Mouse (Mus musculus) liver, postnatal 0 days (tissue): ENCODE measurements at regions not wholly inside any gene's neighbourhood (a gene's known extent, or its start where the extent isn't known, plus 50 kb on each side); places are given as distances from the start of the nearest gene placed in this dataset.

ENCODE experiments used
- ATAC-seq: fragments of 200-750 bp; cut with Nextera tagmentation; 2 replicates; pipeline ENCODE4 v1.8.0; 2017; ENCODE audit warnings: mild to moderate bottlenecking, moderate library complexity
- DNase-seq: peaks from one replicate; pipeline ENCODE4 v3.0.0-alpha.2; 2016
- H3K27ac ChIP-seq: fragments of 300-500 bp; sonication (generic); 2 replicates; pipeline ENCODE4 v1.5.1; 2014; ENCODE audit warnings: antibody characterized with exemption, moderate library complexity, mild to moderate bottlenecking, low read depth
- H3K27me3 ChIP-seq: fragments of 300-500 bp; sonication (generic); 2 replicates; pipeline ENCODE4 v1.6.1; 2014; ENCODE audit warnings: low read length, control low read depth, mixed read lengths; ENCODE audit not compliant: insufficient read depth
- H3K36me3 ChIP-seq: fragments of 300-500 bp; sonication (generic); replicated peaks from 2 replicates; pipeline ENCODE4 v1.6.1; 2014; ENCODE audit warnings: mild to moderate bottlenecking, control low read depth, low read length, moderate library complexity, mixed read lengths; ENCODE audit not compliant: insufficient read depth
- H3K4me1 ChIP-seq: fragments of 300-500 bp; sonication (generic); 2 replicates; pipeline ENCODE4 v1.6.1; 2014; ENCODE audit warnings: antibody characterized with exemption, mild to moderate bottlenecking, control low read depth; ENCODE audit not compliant: insufficient read depth
- H3K4me2 ChIP-seq: fragments of 300-500 bp; sonication (generic); 2 replicates; pipeline ENCODE4 v1.6.1; 2014; ENCODE audit warnings: low read depth, mild to moderate bottlenecking, low read length, moderate library complexity, mixed read lengths
- H3K4me3 ChIP-seq: fragments of 300-500 bp; sonication (generic); 2 replicates; pipeline ENCODE4 v1.5.1; 2014; ENCODE audit warnings: low read depth, low read length
- H3K9ac ChIP-seq: fragments of 300-500 bp; sonication (generic); replicated peaks from 2 replicates; pipeline ENCODE4 v1.6.1; 2014; ENCODE audit warnings: mild to moderate bottlenecking, moderate library complexity
- H3K9me3 ChIP-seq: fragments of 300-500 bp; sonication (generic); 2 replicates; pipeline ENCODE4 v1.6.1; 2016; ENCODE audit warnings: mild to moderate bottlenecking, control low read depth, low read length, mixed read lengths
- CTCF ChIP-seq: sonication (generic); IDR thresholded peaks from 2 replicates; pipeline ENCODE4 v1.5.1; 2016; ENCODE audit warnings: antibody characterized with exemption, low read depth
- EP300 ChIP-seq: IDR thresholded peaks from 2 replicates; pipeline ENCODE4 v1.6.1; 2016; ENCODE audit warnings: antibody characterized with exemption, low read depth, mild to moderate bottlenecking
- WGBS: fragments of 180-500 bp; shearing (Covaris S2); extraction: QIAGEN DNeasy Blood & Tissue Kit; methylation state at CpG from one replicate; pipeline ENCODE4 v1.1.7; 2014; ENCODE audit not compliant: insufficient replicate concordance; 5-methylcytosine and 5-hydroxymethylcytosine counted together

DNA sequence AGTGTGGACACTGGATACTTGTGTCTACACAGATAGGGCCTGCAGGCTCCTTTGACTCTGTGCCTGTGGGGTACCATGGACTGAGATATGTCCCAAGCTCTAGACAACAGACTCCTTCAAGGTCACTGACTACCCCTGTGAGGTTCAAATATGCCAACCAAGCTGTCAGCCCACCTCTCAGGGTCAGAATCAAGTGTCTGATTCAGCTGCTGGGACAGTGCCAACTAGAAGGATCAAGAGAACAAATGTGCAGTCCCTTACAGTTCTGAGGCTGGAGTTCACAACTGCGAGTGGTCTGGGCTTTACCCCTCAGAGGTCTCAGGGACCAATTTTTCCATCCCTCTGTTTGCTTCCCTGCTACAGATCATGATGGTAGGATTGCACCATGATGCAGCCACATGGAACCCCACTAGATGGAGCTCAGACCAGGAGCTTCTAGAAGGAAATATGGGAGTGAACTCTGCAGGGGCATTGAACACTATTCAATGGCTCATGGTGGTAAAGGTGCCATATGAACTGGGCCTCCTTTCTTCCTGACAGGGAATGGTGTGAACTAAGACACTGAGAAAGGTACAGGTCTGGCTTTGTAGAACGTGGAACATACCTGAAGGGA is 581.8 kb upstream of the Mki67 start:
- no peak for ATAC-seq
- 54% methylated on average over 2 of the region's 2 CpGs for WGBS
- Histone ChIP-seq H3K4me3 (no peak overlapping the region), H3K27ac (no peak overlapping the region), H3K4me1 (no peaks in the 10 kb centered on the region), H3K4me2 (no peak overlapping the region), H3K9ac (no peak overlapping the region), H3K9me3 (no peaks in the 10 kb centered on the region), H3K36me3 (no peaks in the 10 kb centered on the region), H3K27me3 (no peaks in the 10 kb centered on the region)
- TF ChIP-seq EP300 = no peak
- TF ChIP-seq CTCF = 0 out of 2 replicates have a peak, but pooled peaks have one; percentile 7
- no peak for DNase-seq

DNA sequence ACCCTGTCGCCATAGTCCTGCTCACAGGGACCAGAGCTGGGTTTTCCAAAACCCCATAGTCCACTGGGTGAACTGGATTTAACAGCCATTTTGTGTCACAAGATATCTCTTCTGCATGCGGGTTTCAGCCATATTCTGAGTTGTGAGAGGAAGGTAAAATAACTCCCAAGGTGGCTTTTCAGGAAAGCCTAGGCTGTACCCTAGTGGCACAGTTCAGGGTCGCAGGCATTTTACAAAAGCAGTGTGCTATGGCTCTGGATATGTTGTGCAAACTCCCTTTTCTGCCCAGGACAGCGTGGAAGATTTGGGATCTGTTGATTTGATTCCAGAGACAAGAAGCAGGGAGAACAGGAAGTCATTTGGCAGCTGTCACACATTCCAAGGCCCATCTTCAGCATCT is 588.3 kb upstream of the Mgmt start:
- no peaks in the 10 kb centered on the region for H3K9me3 ChIP-seq
- no peak for ATAC-seq
- no peak for TF ChIP-seq EP300
- 0 out of 2 replicates have a peak, but pooled peaks have one; percentile 14 for TF ChIP-seq CTCF
- no peak overlapping the region for H3K4me2 ChIP-seq
- H3K4me3 ChIP-seq = no peak overlapping the region
- H3K27me3 ChIP-seq = no peaks in the 10 kb centered on the region
- no peak for DNase-seq
- H3K4me1 ChIP-seq = no peaks in the 10 kb centered on the region
- no peak overlapping the region for H3K9ac ChIP-seq
- WGBS = 59% methylated on average over 4 of the region's 4 CpGs
- no peak overlapping the region for H3K27ac ChIP-seq
- no peaks in the 10 kb centered on the region for H3K36me3 ChIP-seq

DNA sequence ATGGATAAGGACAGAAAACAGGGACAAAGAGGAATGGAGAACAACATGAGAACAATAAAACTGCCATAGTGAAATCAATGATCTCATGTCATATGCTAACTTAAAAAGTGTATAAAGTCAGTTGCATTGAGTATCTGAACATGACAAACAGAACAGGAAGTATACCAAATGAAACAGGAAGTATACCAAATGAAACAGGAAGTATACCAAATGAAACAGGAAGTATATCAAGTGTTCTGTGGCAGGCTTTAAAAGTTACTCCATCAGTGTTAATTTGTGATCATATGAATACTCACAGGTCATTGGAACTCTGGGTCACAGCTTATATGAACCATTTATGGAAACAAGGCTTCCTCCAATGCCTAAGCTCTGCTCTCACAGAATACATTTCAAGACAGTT is 585.6 kb upstream of the Mgmt start:
- DNase-seq (no peak), ATAC-seq (no peak)
- no peak overlapping the region for H3K9ac ChIP-seq
- no peaks in the 10 kb centered on the region for H3K9me3 ChIP-seq
- TF ChIP-seq CTCF = no peak
- TF ChIP-seq EP300 = no peak
- no peaks in the 10 kb centered on the region for H3K36me3 ChIP-seq
- H3K4me2 ChIP-seq = no peak overlapping the region
- no peaks in the 10 kb centered on the region for H3K4me1 ChIP-seq
- H3K27ac ChIP-seq = no peak overlapping the region
- H3K4me3 ChIP-seq = no peak overlapping the region
- no peaks in the 10 kb centered on the region for H3K27me3 ChIP-seq

GRCm38 (mm10) chr7:136327281-136327680 is 567.1 kb upstream of the Mgmt start:
- no peaks in the 10 kb centered on the region for H3K4me1 ChIP-seq
- no peak overlapping the region for H3K27ac ChIP-seq
- DNase-seq (no peak), ATAC-seq (no peak)
- no peaks in the 10 kb centered on the region for H3K27me3 ChIP-seq
- WGBS = 77% methylated on average over 4 of the region's 4 CpGs
- H3K9me3 ChIP-seq = no peaks in the 10 kb centered on the region
- H3K4me3 ChIP-seq = no peak overlapping the region
- TF ChIP-seq EP300 = no peak
- TF ChIP-seq CTCF = no peak
- H3K36me3 ChIP-seq = no peaks in the 10 kb centered on the region
- H3K9ac ChIP-seq = no peak overlapping the region
- H3K4me2 ChIP-seq = no peak overlapping the region

GRCm38 (mm10) chr7:136330431-136330830 is 564.0 kb upstream of the Mgmt start:
- ATAC-seq (no peak), DNase-seq (no peak)
- H3K4me1 ChIP-seq = no peaks in the 10 kb centered on the region
- TF ChIP-seq CTCF = no peak
- no peak for TF ChIP-seq EP300
- H3K4me2 ChIP-seq = no peak overlapping the region
- no peak overlapping the region for H3K9ac ChIP-seq
- H3K4me3 ChIP-seq = no peak overlapping the region
- no peak overlapping the region for H3K27ac ChIP-seq
- H3K27me3 ChIP-seq = 0 out of 2 replicates have a peak, but pooled peaks cover 2% of the 10 kb centered on the region
- H3K9me3 ChIP-seq = no peaks in the 10 kb centered on the region
- 82% methylated on average over 1 of the region's 1 CpGs for WGBS
- no peaks in the 10 kb centered on the region for H3K36me3 ChIP-seq

GRCm38 (mm10) chr7:136332805-136333204 is 561.6 kb upstream of the Mgmt start:
- H3K27me3 ChIP-seq = 0 out of 2 replicates have a peak, but pooled peaks cover 2% of the 10 kb centered on the region
- TF ChIP-seq CTCF (peak; percentile 10; the same call in 1 of the 2 replicates), EP300 (no peak)
- no peaks in the 10 kb centered on the region for H3K36me3 ChIP-seq
- 30% methylated on average over 4 of the region's 4 CpGs for WGBS
- H3K9me3 ChIP-seq = no peaks in the 10 kb centered on the region
- no peak for DNase-seq
- no peak overlapping the region for H3K4me3 ChIP-seq
- H3K27ac ChIP-seq = no peak overlapping the region
- H3K4me2 ChIP-seq = no peak overlapping the region
- H3K9ac ChIP-seq = no peak overlapping the region
- no peaks in the 10 kb centered on the region for H3K4me1 ChIP-seq
- no peak for ATAC-seq
